Mouse (Mus musculus) spleen, adult 2 months (tissue): ENCODE measurements around the gene Vnn3.

ENCODE experiments used
- CTCF ChIP-seq: fragments of 200-500 bp; IDR thresholded peaks from 2 replicates; pipeline ENCODE4 v1.5.1; 2011; ENCODE audit warnings: mild to moderate bottlenecking, inconsistent platforms; ENCODE audit not compliant: insufficient read depth, insufficient read length, insufficient replicate concordance; ENCODE audit errors: extremely low read depth
- POLR2A ChIP-seq: fragments of 200-500 bp; IDR thresholded peaks from 2 replicates; pipeline ENCODE4 v1.6.1; 2011; ENCODE audit warnings: low read depth, low read length, inconsistent platforms

DNA sequence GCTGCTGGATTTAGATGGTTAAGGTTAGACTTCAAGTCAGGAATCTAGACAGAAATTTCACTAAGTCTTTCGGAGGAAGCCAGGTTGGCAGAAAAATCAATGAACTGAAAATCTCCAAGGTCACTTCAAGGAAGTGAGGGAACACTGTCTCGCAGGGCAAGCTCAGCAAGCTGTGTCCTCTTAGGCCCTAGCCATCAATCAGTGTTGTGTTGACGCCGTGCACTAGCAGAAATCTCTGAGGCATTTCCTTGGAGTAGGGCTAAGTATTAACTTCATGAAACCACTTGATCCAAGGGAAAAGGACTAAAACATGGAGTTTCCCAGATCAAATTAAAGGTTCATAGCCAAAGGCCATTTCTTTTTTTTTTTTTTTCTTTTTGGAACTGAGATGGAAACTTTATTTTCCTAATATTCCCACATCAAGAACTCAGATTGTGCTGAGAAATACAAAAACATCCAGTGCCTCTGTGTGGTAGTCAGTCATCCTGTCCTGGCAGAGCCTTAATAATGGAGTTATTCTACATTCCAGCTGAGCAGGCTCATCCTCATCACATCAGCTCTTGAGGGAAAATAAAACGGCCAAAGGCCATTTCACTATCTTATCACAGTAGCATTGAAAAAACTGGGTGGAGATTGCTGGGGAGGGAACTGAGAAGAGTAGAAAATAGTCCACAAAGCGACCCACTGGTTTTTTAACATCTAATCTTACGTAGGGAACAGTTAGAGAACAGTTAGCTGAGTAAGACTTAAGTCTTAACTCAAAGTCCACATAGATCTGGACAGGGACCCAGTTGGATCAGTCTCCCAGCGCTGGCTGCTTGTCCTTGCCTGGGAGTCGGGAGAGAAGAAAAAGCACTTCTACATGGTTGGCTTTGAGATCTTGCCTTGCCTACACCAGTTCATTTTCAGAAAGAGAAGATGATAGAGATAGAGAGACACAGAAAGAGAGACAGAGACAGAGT, 15.0 kb upstream of the Vnn3 start:
- TF ChIP-seq CTCF (no peak), POLR2A (no peak)
